Mouse (Mus musculus): Measurements from ENCODE around the gene Cct5.

DNA sequence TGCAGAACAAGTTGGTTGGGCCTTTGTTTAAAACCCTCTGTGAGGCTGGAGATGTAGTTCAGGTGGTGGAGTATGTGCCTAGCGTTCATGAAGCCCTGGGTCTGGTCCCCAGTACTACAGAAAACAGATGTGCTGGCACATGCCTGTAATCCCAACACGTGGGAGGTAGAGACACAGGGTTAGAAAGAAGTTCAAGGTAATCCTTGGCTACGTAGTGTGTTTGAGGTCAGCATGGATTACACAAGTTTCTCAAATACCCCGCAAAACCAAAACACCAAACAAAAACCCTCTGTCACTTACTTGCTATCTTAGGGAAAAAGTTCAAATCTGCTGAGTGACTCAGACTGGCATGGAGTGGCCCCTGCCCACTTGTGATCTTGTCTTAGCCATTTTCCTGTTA, 10.4 kb upstream of the Cct5 start:
- TF ChIP-seq CTCF (conservative IDR thresholded peaks at IDR 0.05; ENCODE audit: low read length): no peak
- TF ChIP-seq POU5F1 (IDR thresholded peaks at IDR 0.05; ENCODE audit: borderline replicate concordance, low read length): no peak
- TF ChIP-seq NANOG (IDR thresholded peaks at IDR 0.05; ENCODE audit: borderline replicate concordance, low read length): no peak
